Mouse (Mus musculus): ENCODE results near the gene Ipo11.
A peak's percentile ranks its signal among the peaks of the same experiment; 100 is the strongest.

The Ipo11 gene

GRCm38 (mm10) chr13:106904637-106905036 lies 32.1 kb downstream of the Ipo11 start:
- DNase-seq (ENCODE audit: low spot score) = no peak

GRCm38 (mm10) chr13:106894284-106894683 lies 42.5 kb downstream of the Ipo11 start:
- DNase-seq (ENCODE audit: low spot score) = no peak

GRCm38 (mm10) chr13:106893701-106894100 lies 43.1 kb downstream of the Ipo11 start:
- no peak for DNase-seq (ENCODE audit: low spot score)

- DNase-seq (ENCODE audit: low spot score) = no peak
Observed at GRCm38 (mm10) chr13:106893196-106893595, 43.6 kb downstream of the Ipo11 start.

- DNase-seq (ENCODE audit: low spot score) = no peak
Observed at GRCm38 (mm10) chr13:106887364-106887763, 49.4 kb downstream of the Ipo11 start.

GRCm38 (mm10) chr13:106884249-106884648 lies 52.5 kb downstream of the Ipo11 start:
- DNase-seq (ENCODE audit: low spot score) = no peak

GRCm38 (mm10) chr13:106876278-106876677 lies 60.5 kb downstream of the Ipo11 start:
- peak; percentile 11 for DNase-seq (ENCODE audit: low spot score)

- no peak for DNase-seq (ENCODE audit: low spot score)
Observed at GRCm38 (mm10) chr13:106865547-106865946, 71.2 kb downstream of the Ipo11 start.

GRCm38 (mm10) chr13:106858779-106859178 lies 78.0 kb downstream of the Ipo11 start:
- no peak for DNase-seq (ENCODE audit: low spot score)

- no peak for DNase-seq (ENCODE audit: low spot score)
Observed at GRCm38 (mm10) chr13:106856556-106856955, 80.2 kb downstream of the Ipo11 start.

- no peak for DNase-seq (ENCODE audit: low spot score)
Observed at GRCm38 (mm10) chr13:106847534-106847933, 89.2 kb downstream of the Ipo11 start.

- no peak for DNase-seq (ENCODE audit: low spot score)
Observed at GRCm38 (mm10) chr13:106844928-106845327, 91.8 kb downstream of the Ipo11 start.

GRCm38 (mm10) chr13:106842542-106842941 lies 94.2 kb downstream of the Ipo11 start:
- DNase-seq (ENCODE audit: low spot score) = no peak

GRCm38 (mm10) chr13:106838778-106839177 lies 98.0 kb downstream of the Ipo11 start:
- no peak for DNase-seq (ENCODE audit: low spot score)

GRCm38 (mm10) chr13:106836527-106836879 lies 100.3 kb downstream of the Ipo11 start:
- DNase-seq (ENCODE audit: low spot score) = no peak

GRCm38 (mm10) chr13:106835844-106836526 lies 100.8 kb downstream of the Ipo11 start:
- DNase-seq (ENCODE audit: low spot score) = no peak

GRCm38 (mm10) chr13:106830029-106830428 lies 106.7 kb downstream of the Ipo11 start:
- DNase-seq (ENCODE audit: low spot score) = no peak

GRCm38 (mm10) chr13:106829327-106829997 lies 107.3 kb downstream of the Ipo11 start:
- DNase-seq (ENCODE audit: low spot score) = no peak

- DNase-seq (ENCODE audit: low spot score) = no peak
Observed at GRCm38 (mm10) chr13:106825618-106826017, 111.1 kb downstream of the Ipo11 start.

- DNase-seq (ENCODE audit: low spot score) = no peak
Observed at GRCm38 (mm10) chr13:106823875-106824191, 112.9 kb downstream of the Ipo11 start.

GRCm38 (mm10) chr13:106823121-106823874 lies 113.5 kb downstream of the Ipo11 start:
- no peak for DNase-seq (ENCODE audit: low spot score)

- no peak for DNase-seq (ENCODE audit: low spot score)
Observed at GRCm38 (mm10) chr13:106820149-106820548, 116.6 kb downstream of the Ipo11 start.

GRCm38 (mm10) chr13:106819749-106820148 lies 117.0 kb downstream of the Ipo11 start:
- DNase-seq (ENCODE audit: low spot score) = no peak
